Mouse (Mus musculus) liver, adult (tissue): Measurements from ENCODE around the gene Ano2.

Experiments used
- GATA4 ChIP-seq: IDR thresholded peaks from 2 replicates; pipeline ENCODE4 v1.6.1; 2014; ENCODE audit warnings: mild to moderate bottlenecking, low read length; ENCODE audit not compliant: insufficient replicate concordance

The Ano2 gene

DNA sequence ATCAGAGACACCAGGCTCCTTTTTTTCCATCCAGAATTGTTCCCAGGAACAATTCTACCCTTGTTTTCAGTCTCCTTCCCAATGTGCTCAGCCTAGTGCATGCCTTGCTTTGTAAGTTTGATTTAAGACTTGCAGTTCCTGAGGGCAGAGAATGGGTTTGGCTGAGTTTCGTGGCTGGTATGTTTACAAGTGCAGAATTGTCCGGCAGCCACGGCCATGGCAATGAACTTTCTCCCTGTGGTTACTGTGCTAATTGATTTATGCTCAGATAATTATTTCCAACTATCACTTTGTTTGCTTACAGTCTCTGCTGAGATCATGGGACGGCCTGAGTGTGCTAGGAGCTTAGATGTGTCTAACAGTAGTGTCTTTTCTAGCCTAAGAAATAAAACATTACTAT, 147.9 kb downstream of the Ano2 start:
- TF ChIP-seq GATA4: no peak

- no peak for TF ChIP-seq GATA4
These were observed 151.1 kb downstream of the Ano2 start for GRCm38 (mm10) chr6:125841284-125841683.

DNA sequence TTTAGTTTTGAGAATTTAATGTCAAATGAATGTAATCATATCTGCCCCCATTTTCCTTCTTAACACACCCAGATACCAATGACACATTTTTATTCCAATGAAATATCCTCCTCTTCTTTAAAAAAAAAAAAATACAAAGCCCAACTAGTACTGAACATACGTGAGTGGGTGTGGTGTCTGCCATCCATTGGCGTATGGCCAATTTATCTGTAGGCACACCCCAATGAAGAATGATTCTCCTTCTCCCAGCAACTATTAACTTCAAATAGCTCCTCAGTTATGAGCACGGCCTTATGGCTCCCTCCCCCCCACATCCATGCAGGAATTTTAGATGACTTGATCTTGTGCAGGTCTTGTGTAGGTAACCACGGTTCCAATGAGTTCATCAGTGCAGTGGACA, 161.0 kb downstream of the Ano2 start:
- TF ChIP-seq GATA4: no peak

GRCm38 (mm10) chr6:125858294-125858693, 168.1 kb downstream of the Ano2 start:
- TF ChIP-seq GATA4: no peak

GRCm38 (mm10) chr6:125868516-125868915, 178.3 kb downstream of the Ano2 start:
- TF ChIP-seq GATA4: no peak

DNA sequence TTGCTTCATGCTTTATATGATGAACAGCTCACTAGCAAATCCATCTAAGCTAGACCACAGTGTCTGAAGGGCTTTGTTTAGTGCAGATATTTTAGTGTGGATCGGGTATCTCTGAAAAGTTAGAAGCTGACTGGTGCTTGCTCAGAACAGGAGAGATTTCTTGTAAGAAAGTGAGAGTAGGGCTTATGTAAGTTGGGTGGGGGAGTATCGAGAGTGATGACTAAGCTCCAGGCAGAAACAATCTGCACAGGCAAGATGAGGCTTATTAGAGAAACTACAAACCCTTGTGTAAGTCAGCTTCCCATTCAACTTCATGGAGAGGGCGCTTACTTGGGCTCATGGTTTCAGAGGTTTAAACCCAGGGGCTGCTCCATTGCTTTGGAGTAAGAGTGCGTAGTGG, 181.3 kb downstream of the Ano2 start:
- TF ChIP-seq GATA4: no peak

DNA sequence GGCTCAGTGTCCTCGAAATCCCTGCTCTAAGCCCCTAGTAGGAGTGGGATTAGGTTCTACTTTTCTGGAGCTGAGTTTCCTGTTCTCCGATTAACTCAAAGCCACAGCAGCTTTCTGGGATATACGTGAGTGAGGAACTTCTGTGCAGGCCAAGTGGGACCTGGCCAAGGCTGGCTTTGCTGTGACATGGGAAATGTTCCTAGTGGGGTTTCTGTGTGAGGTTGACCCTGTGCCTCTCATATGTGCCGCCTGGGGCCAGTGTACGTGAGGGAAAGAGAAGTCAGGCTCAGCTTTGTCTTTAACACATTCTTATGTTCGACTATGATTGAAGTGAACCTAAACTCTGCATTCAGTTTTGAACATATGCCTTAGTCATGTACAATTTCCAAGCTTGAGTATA, 184.5 kb downstream of the Ano2 start:
- no peak for TF ChIP-seq GATA4

DNA sequence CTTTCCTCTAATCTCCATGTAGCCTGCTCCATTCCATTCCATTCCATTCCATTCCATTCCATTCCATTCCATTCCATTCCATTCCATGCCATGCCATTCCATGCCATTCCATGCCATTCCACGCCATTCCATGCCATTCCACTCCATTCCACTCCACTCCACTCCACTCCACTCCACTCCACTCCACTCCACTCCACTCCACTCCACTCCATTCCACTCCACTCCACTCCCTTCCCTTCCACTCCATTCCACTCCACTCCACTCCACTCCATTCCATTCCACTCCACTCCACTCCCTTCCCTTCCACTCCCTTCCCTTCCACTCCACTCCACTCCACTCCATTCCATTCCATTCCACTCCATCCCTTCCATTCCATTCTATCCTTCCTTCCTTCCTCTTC, 186.7 kb downstream of the Ano2 start:
- no peak for TF ChIP-seq GATA4

GRCm38 (mm10) chr6:125878671-125879070, 188.5 kb downstream of the Ano2 start:
- TF ChIP-seq GATA4: no peak

DNA sequence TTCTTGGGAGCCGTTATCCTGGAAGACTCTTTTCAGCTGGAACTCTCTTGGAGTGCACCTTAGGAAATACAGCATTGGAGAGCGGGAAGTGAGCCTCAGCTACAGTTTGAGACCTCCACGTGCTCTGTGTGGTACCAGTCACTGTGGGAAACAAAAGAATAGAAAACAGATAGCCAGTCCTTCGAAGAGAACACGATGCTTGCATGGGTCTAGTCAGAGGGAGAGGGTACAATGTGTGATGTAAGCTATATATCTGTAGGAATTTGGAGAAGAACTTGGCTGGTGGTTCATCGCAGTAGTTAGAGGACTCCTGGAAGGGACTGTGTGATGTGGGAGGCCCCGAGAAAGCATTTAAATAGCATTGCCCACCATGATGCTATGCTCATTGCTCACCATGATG, 189.1 kb downstream of the Ano2 start:
- no peak for TF ChIP-seq GATA4

GRCm38 (mm10) chr6:125888596-125888995, 198.4 kb downstream of the Ano2 start:
- TF ChIP-seq GATA4: no peak

DNA sequence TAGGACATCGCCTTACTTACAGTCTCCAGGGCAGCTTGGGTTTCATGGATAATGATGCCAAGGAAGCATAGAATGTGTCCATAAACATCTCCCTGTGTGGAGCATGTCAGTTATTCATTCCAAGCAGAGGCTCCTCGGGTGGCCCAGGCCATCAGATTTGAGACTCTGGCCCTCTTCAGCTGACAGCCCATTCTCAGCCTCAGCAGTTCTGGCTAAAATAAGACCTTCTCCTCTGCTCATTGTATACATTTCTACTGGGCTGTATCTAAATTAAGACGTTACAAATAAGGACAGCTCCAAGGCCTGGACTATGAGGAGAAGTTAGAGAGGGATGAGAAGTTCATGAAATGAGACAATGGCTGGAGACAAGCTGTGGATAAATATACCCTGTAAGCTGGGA, 204.1 kb downstream of the Ano2 start:
- TF ChIP-seq GATA4: no peak

DNA sequence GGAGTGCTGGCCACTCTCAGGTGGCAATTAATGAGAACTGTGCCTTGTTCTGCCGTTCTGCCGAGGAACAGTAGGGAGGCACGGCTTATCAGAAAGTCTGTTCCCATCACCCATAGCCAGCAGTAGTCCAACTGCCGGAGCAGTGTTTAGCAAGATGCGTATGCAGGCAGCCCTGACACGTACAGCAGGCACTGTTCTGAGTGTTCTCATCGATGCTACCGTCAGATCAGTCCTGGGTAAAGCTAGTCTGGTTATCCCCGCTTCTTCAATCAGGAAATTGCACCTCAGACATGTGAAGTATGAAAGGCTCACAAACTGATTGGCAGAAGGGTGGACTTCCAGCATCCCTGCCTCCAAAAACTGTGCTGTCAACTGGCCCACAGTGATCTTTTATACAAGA, 224.2 kb downstream of the Ano2 start:
- no peak for TF ChIP-seq GATA4

- no peak for TF ChIP-seq GATA4
These were observed 232.5 kb downstream of the Ano2 start for GRCm38 (mm10) chr6:125922746-125923145.

DNA sequence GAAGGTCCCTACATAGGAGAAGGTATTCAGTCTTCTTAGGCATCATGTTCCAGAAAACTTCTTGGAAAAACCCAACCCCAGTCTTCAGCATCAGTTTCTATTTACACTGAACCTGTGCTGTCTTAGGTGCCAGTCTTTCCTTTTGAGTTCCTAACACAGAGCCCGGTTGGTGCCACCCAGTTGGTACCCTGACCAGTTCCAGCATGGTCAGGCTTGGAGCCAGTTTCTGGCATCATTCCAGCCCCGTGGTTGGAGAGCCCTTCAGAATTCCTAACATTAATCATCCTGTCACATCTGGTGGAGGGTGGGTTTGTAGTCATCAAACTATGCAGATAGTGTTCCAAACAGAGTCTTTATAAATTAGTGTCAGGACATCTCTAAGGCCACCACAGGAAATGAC, 234.8 kb downstream of the Ano2 start:
- no peak for TF ChIP-seq GATA4

DNA sequence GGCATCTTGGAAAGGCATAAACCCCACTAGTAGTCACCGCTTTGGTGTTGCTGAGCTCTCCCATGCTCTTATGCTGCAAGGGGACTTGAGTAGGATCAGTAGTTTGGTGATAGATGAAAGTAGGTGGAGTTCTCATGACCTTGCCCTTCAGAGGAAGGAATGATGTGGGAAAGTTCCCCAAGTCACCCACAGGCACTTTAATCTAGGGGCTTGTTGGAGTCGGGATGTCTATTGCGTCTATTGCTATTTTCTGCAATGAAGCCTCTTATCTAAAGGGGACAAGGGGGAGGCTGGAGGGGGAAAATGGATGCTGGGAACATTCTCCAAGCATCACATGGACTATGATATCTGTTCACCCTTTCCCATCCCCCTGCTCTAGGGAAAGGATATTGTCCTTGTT, 235.6 kb downstream of the Ano2 start:
- TF ChIP-seq GATA4: no peak

DNA sequence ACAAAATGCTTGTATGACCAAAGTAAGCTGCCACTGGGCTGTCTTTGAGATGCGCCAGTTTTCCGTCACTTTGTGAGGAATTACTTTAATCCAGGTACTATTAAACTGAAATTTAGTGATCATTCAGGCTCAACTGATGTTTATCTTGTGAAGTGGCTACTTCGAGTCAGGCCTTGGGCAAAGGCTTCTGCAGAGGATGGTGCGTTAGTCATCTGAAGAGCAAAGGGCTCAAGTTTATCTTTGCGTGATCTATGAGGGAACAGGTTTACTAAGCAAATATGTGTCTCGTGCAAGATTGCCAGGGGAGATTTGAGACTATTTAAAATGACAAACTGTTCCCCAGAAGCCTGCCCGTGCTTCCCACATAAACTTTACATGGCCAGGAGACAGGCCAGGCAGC, 241.7 kb downstream of the Ano2 start:
- TF ChIP-seq GATA4: no peak

DNA sequence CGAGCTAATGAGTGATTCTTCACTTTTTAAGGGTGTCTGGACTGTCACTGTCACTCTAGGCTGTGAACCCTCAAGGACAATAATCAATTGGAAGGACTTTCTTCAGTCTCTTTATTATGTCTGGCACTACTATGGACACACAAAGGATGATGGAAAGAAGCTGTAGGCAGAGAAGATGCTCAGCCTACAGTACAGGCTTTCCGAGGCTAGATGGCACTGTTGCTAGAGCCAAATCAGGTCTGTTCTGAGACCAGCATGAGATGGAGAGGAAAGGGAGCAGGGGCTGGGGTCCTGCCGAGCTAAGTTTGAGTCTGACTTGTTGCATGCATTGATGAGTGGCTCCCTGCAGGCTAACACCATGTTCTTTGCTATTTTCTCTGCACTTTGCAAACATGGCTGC, 264.7 kb downstream of the Ano2 start:
- TF ChIP-seq GATA4: no peak
